ENCODE assay signal across 7 mouse cellular contexts in the genomic region with DNA sequence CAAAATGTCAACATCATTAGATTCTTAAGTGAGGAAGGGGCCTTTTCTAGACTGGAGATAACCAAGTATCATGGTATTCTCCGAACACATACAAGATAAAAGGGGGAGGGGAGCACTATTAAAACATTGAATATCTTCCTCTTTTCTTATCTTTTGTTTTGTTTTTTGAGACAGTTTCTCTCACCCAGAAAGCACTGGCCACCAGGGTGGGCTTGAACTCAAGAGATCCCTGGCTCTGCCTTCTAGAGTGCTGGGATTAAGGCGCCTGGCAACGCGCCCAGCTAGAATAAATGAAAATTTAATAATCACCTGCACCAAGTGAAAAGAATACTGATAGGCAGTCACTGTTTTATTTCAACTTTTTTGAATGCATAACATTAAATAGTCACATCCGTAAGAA. TPM values are rescaled to one million over a fixed set of nuclear protein-coding genes. Genes with fewer than 3 reads are reported as not detected.
DNase-seq lines count a peak whose midpoint lies in the region; ATAC-seq and TF ChIP-seq lines count a peak whose summit lies in the region.

No protein-coding gene starts in this region.

- no peak overlapping the region for H3K9ac ChIP-seq in lung, postnatal 0 days (replicated peaks; ENCODE audit: low read depth)
- peak overlapping the region; percentile 1; the same call in 1 of the 2 replicates for H3K9ac ChIP-seq in liver, postnatal 0 days (replicated peaks)

- peak overlapping the region; percentile 53 for H3K4me2 ChIP-seq in lung, postnatal 0 days (replicated peaks; ENCODE audit: low read depth, low read length)
- peak overlapping the region; percentile 72 for H3K4me2 ChIP-seq in liver, postnatal 0 days (ENCODE audit: low read depth, low read length)

- 23% methylated on average over 5 of the region's 5 CpGs for WGBS in lung, postnatal 0 days
- WGBS in hindbrain, embryonic 10.5 days, result 58% methylated on average over 5 of the region's 5 CpGs
- WGBS in liver, postnatal 0 days (ENCODE audit: insufficient replicate concordance), result 41% methylated on average over 5 of the region's 5 CpGs

- no peaks in the 10 kb centered on the region for H3K9me3 ChIP-seq in lung, postnatal 0 days (ENCODE audit: low read length)
- no peaks in the 10 kb centered on the region for H3K9me3 ChIP-seq in hindbrain, embryonic 10.5 days
- H3K9me3 ChIP-seq in liver, postnatal 0 days (ENCODE audit: low read length), result no peaks in the 10 kb centered on the region

- H3K27ac ChIP-seq in lung, postnatal 0 days (ENCODE audit: low read length), result no peak overlapping the region
- peak overlapping the region; percentile 98 for H3K27ac ChIP-seq in hindbrain, embryonic 10.5 days
- no peak overlapping the region for H3K27ac ChIP-seq in liver, postnatal 0 days (ENCODE audit: low read depth)

- ATAC-seq in lung, postnatal 0 days, result no peak
- ATAC-seq in liver, postnatal 0 days, result no peak

- TF ChIP-seq CTCF in lung, postnatal 0 days (IDR thresholded peaks at IDR 0.05), result no peak
- TF ChIP-seq CTCF in liver, postnatal 0 days (IDR thresholded peaks at IDR 0.05; ENCODE audit: low read depth), result no peak

- no peak for DNase-seq in lung, postnatal 0 days (ENCODE audit: low spot score)
- no peak for DNase-seq in lung, postnatal 25 days (ENCODE audit: low spot score)
- DNase-seq in cerebellum, adult 9-11 months, result peak; percentile 36
- no peak for DNase-seq in hindbrain, embryonic 10.5 days (ENCODE audit: low spot score)
- no peak for DNase-seq in liver, postnatal 0 days
- DNase-seq in frontal cortex, postnatal 14 days (ENCODE audit: low spot score in 2 of 2), result no peak
- no peak for DNase-seq in left cerebral cortex, adult 18-20 months (ENCODE audit: low spot score in 2 of 2)

- no peaks in the 10 kb centered on the region for H3K27me3 ChIP-seq in lung, postnatal 0 days (replicated peaks; ENCODE audit: insufficient read depth, low read length)
- H3K27me3 ChIP-seq in hindbrain, embryonic 10.5 days (ENCODE audit: insufficient read depth, poor library complexity, severe bottlenecking), result no peaks in the 10 kb centered on the region
- H3K27me3 ChIP-seq in liver, postnatal 0 days (ENCODE audit: insufficient read depth, low read length), result no peaks in the 10 kb centered on the region

- H3K4me1 ChIP-seq in lung, postnatal 0 days (ENCODE audit: insufficient read depth, low read depth, low read length), result peaks cover 10% of the 10 kb centered on the region
- H3K4me1 ChIP-seq in hindbrain, embryonic 10.5 days (replicated peaks), result peaks cover 25% of the 10 kb centered on the region
- peaks cover 19% of the 10 kb centered on the region for H3K4me1 ChIP-seq in liver, postnatal 0 days (ENCODE audit: insufficient read depth)

- H3K36me3 ChIP-seq in lung, postnatal 0 days (ENCODE audit: insufficient read depth, low read length), result no peaks in the 10 kb centered on the region
- H3K36me3 ChIP-seq in hindbrain, embryonic 10.5 days, result peaks cover 19% of the 10 kb centered on the region
- H3K36me3 ChIP-seq in liver, postnatal 0 days (replicated peaks; ENCODE audit: insufficient read depth, low read length), result peaks cover 1% of the 10 kb centered on the region; the same call in 1 of the 2 replicates

- TF ChIP-seq EP300 in lung, postnatal 0 days (IDR thresholded peaks at IDR 0.05), result no peak
- TF ChIP-seq EP300 in liver, postnatal 0 days (IDR thresholded peaks at IDR 0.05; ENCODE audit: low read depth), result no peak

- H3K4me3 ChIP-seq in lung, postnatal 0 days (ENCODE audit: low read depth, low read length), result peak overlapping the region; percentile 76; the same call in 1 of the 2 replicates
- H3K4me3 ChIP-seq in hindbrain, embryonic 10.5 days, result peak overlapping the region; percentile 65
- peak overlapping the region; percentile 96 for H3K4me3 ChIP-seq in liver, postnatal 0 days (ENCODE audit: low read depth, low read length)

RNA-seq across cellular contexts. Expression of gene Srek1, which starts 1.5 kb away (rescaled TPM):
- 35.1 and 47.5 TPM in 2 replicates for polyA plus RNA-seq in lung, postnatal 0 days (2015; fragmentation: Nextera tagmentation; extraction: Ambion mirVana)
- polyA plus RNA-seq in hindbrain, embryonic 10.5 days (2016; fragmentation: Nextera tagmentation; extraction: Ambion mirVana), result 66.0 and 87.0 TPM in 2 replicates
- polyA plus RNA-seq in liver, postnatal 0 days (2015; fragmentation: Nextera tagmentation; extraction: Ambion mirVana), result 12.7 and 16.0 TPM in 2 replicates
- total RNA-seq in left cerebral cortex, adult 18-20 months (2021), result 10 to 100 TPM; 66.7 to 67.1 TPM
